Mouse (Mus musculus) forebrain, embryonic 15.5 days (tissue): ENCODE results near the gene Esx1. TPM values are rescaled to one million over a fixed set of nuclear protein-coding genes. Genes with fewer than 3 reads are reported as not detected.

Experiments used
- ATAC-seq: fragments of 200-750 bp; cut with Nextera tagmentation; replicated peaks from 2 replicates; pipeline ENCODE4 v1.8.0; 2017; ENCODE audit warnings: mild to moderate bottlenecking, moderate TSS enrichment, moderate library complexity
- H3K27ac ChIP-seq: fragments of 300-500 bp; sonication (generic); replicated peaks from 2 replicates; pipeline ENCODE4 v1.5.1; 2015; ENCODE audit warnings: mild to moderate bottlenecking, inconsistent platforms
- H3K27me3 ChIP-seq: fragments of 300-500 bp; sonication (generic); 2 replicates; pipeline ENCODE4 v1.6.1; 2015; ENCODE audit warnings: inconsistent platforms
- H3K36me3 ChIP-seq: fragments of 300-500 bp; sonication (generic); 2 replicates; pipeline ENCODE4 v1.6.1; 2015; ENCODE audit warnings: mild to moderate bottlenecking, inconsistent platforms
- H3K4me1 ChIP-seq: fragments of 300-500 bp; sonication (generic); 2 replicates; pipeline ENCODE4 v1.6.1; 2015; ENCODE audit warnings: inconsistent platforms
- H3K4me2 ChIP-seq: fragments of 300-500 bp; sonication (generic); replicated peaks from 2 replicates; pipeline ENCODE4 v1.6.1; 2015; ENCODE audit warnings: mild to moderate bottlenecking, inconsistent platforms
- H3K4me3 ChIP-seq: fragments of 300-500 bp; sonication (generic); 2 replicates; pipeline ENCODE4 v1.5.1; 2015; ENCODE audit warnings: mild to moderate bottlenecking, inconsistent platforms
- H3K9ac ChIP-seq: fragments of 300-500 bp; sonication (generic); replicated peaks from 2 replicates; pipeline ENCODE4 v1.6.1; 2015; ENCODE audit warnings: mild to moderate bottlenecking, inconsistent platforms
- H3K9me3 ChIP-seq: fragments of 300-500 bp; sonication (generic); 2 replicates; pipeline ENCODE4 v1.6.1; 2016; ENCODE audit warnings: inconsistent platforms
- WGBS: fragments of 180-500 bp; shearing (Covaris S2); methylation state at CpG from one replicate; pipeline ENCODE4 v1.1.7; 2015; ENCODE audit warnings: mixed read lengths; 5-methylcytosine and 5-hydroxymethylcytosine counted together
- polyA plus RNA-seq: library from polyadenylated mRNA; unstranded; fragments of >200 nt; fragmentation: Nextera tagmentation; extraction: Ambion mirVana; gene quantifications from 2 replicates; pipeline ENCODE4 v1.2.1, GENCODE M21; 2015

Esx1 gene
- polyA plus RNA-seq, 1 experiment from 2014 or later: not detected

DNA sequence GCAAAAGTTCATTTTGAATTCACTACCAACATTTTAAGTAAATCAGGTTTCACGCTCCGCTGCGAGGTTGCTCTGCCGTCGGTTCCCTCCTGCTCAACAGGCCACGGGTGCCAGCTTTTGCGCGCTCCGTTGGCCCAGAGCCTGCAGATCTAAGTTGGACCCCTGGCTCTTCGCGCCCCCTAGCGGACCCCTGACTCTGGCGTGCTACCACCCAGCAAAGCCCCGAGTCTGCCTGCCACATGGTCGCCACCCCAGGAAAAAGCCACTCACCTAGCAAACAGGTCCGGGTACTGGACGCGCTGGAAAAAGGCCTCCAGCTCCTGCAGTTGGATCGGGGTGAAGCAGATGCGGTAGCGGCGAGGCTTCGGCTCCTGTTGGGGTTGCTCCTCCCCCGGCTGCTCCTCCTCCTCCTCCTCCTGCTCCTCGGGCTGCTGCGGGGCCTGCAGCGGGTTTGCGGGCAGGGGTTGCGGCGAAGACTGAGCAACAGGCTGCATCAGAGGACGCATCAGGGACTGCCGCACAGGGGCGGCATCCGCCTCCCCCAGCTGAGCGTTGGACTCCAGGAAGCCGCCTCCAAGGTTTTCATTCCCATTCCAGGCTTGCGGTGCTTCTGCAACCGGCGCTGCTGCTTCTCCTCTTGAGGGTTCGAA lies 3.7 kb downstream of the Esx1 start:
- peak; percentile 66; the same call in 1 of the 2 replicates for ATAC-seq
- Histone ChIP-seq H3K9me3 (no peaks in the 10 kb centered on the region), H3K4me3 (peak overlapping the region; percentile 18; the same call in 1 of the 2 replicates), H3K36me3 (no peaks in the 10 kb centered on the region), H3K9ac (no peak overlapping the region), H3K27ac (no peak overlapping the region), H3K4me1 (peaks cover 3% of the 10 kb centered on the region; the same call in 1 of the 2 replicates), H3K27me3 (peaks cover 63% of the 10 kb centered on the region), H3K4me2 (no peak overlapping the region)
- 26% methylated on average over 40 of the region's 40 CpGs for WGBS

DNA sequence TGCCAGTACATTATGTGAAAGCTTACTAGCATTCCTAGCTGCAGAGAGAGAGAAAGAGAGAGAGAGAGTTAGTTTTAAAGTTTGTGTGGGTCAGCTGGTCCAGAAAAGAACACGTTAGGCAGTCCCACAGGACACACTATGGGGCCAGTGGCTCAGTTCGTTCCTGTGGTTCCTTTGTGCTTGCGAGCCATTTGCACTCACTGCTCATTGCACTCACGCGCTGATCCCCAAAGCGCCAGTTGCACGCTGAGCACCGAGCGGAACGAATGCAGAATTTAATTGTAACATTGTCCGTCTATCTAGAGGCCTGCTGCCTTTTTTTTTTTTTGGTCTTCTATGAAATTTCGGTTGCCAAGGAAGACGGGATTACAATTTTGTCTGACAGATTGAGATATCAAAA lies 15.4 kb downstream of the Esx1 start:
- Histone ChIP-seq H3K4me2 (no peak overlapping the region), H3K9me3 (no peaks in the 10 kb centered on the region), H3K4me1 (no peaks in the 10 kb centered on the region), H3K36me3 (no peaks in the 10 kb centered on the region), H3K4me3 (no peak overlapping the region), H3K9ac (no peak overlapping the region), H3K27ac (no peak overlapping the region), H3K27me3 (peaks cover 38% of the 10 kb centered on the region)
- no peak for ATAC-seq
- 22% methylated on average over 13 of the region's 13 CpGs for WGBS

DNA sequence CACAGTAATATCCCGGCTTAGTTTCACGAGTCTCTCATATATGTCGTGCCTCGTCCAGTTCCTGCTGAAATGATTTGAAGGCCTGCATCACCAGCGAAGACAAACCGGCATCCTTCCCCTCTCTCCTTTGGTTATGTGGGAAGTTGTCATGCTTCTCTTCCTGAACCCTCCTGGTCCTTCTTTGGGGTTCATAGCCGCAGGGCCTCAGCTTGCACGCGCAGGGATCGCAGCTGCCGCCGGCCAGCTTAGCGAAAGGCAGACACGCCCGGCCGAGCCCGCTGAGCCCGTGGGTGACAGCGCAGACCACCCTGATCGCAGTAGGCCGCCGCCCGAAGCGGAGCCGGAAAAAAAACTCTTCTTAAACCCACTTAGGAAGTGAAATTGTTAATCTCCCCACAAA lies 17.4 kb downstream of the Esx1 start:
- no peaks in the 10 kb centered on the region for H3K4me1 ChIP-seq
- H3K9ac ChIP-seq: no peak overlapping the region
- H3K4me2 ChIP-seq: no peak overlapping the region
- ATAC-seq: no peak
- no peaks in the 10 kb centered on the region for H3K9me3 ChIP-seq
- 30% methylated on average over 25 of the region's 25 CpGs for WGBS
- no peak overlapping the region for H3K27ac ChIP-seq
- H3K36me3 ChIP-seq: no peaks in the 10 kb centered on the region
- H3K4me3 ChIP-seq: no peak overlapping the region
- H3K27me3 ChIP-seq: peaks cover 45% of the 10 kb centered on the region

Other genes with a start within 250 kb of the Esx1 start
- gene H2bfm, start 194.8 kb downstream of the Esx1 start, polyA plus RNA-seq: not detected in 2 replicates
- gene Tmsb15b2, start 146.6 kb downstream of the Esx1 start, polyA plus RNA-seq: 109 and 124 TPM in 2 replicates
- 11.1 and 12.5 TPM in 2 replicates for gene Tmsb15l, start 145.2 kb downstream of the Esx1 start, polyA plus RNA-seq
- gene Tmsb15b1, start 145.2 kb downstream of the Esx1 start, polyA plus RNA-seq: 56.2 and 56.3 TPM in 2 replicates
- 284 and 313 TPM in 2 replicates for gene Zcchc18, start 128.9 kb downstream of the Esx1 start, polyA plus RNA-seq
- 15.7 and 17.8 TPM in 2 replicates for gene Slc25a53, start 83.8 kb downstream of the Esx1 start, polyA plus RNA-seq
- 6.4 and 7.3 TPM in 2 replicates for gene Fam199x, start 72.5 kb downstream of the Esx1 start, polyA plus RNA-seq